Mouse (Mus musculus): ENCODE results near the gene Gnmt. TPM values are rescaled to one million over a fixed set of nuclear protein-coding genes. Genes with fewer than 3 reads are reported as not detected.
A peak's percentile ranks its signal among the peaks of the same experiment; 100 is the strongest.

Gene Gnmt
- total RNA-seq, 1 experiment from 2014 or later: not detected

- no peak for ATAC-seq (replicated peaks in 1 of 2; ENCODE audit: insufficient read depth in 1 of 2, low FRiP score in 2 of 2, low TSS enrichment in 1 of 2, low read depth in 1 of 2, poor library complexity in 2 of 2, severe bottlenecking in 2 of 2)
Measured at GRCm38 (mm10) chr17:46749282-46749681, 20.3 kb upstream of the Gnmt start.

GRCm38 (mm10) chr17:46747806-46748205, 18.8 kb upstream of the Gnmt start:
- no peak for ATAC-seq (replicated peaks in 1 of 2; ENCODE audit: insufficient read depth in 1 of 2, low FRiP score in 2 of 2, low TSS enrichment in 1 of 2, low read depth in 1 of 2, poor library complexity in 2 of 2, severe bottlenecking in 2 of 2)

GRCm38 (mm10) chr17:46747234-46747633, 18.3 kb upstream of the Gnmt start:
- ATAC-seq (replicated peaks in 1 of 2; ENCODE audit: insufficient read depth in 1 of 2, low FRiP score in 2 of 2, low TSS enrichment in 1 of 2, low read depth in 1 of 2, poor library complexity in 2 of 2, severe bottlenecking in 2 of 2): no peak

- no peak for ATAC-seq (replicated peaks in 1 of 2; ENCODE audit: insufficient read depth in 1 of 2, low FRiP score in 2 of 2, low TSS enrichment in 1 of 2, low read depth in 1 of 2, poor library complexity in 2 of 2, severe bottlenecking in 2 of 2)
Measured at GRCm38 (mm10) chr17:46745506-46745905, 16.5 kb upstream of the Gnmt start.

GRCm38 (mm10) chr17:46742986-46743385, 14.0 kb upstream of the Gnmt start:
- no peak for ATAC-seq (replicated peaks in 1 of 2; ENCODE audit: insufficient read depth in 1 of 2, low FRiP score in 2 of 2, low TSS enrichment in 1 of 2, low read depth in 1 of 2, poor library complexity in 2 of 2, severe bottlenecking in 2 of 2)

GRCm38 (mm10) chr17:46741305-46741704, 12.3 kb upstream of the Gnmt start:
- no peak for ATAC-seq (replicated peaks in 1 of 2; ENCODE audit: insufficient read depth in 1 of 2, low FRiP score in 2 of 2, low TSS enrichment in 1 of 2, low read depth in 1 of 2, poor library complexity in 2 of 2, severe bottlenecking in 2 of 2)

GRCm38 (mm10) chr17:46736160-46736559, 7.2 kb upstream of the Gnmt start:
- ATAC-seq (replicated peaks in 1 of 2; ENCODE audit: insufficient read depth in 1 of 2, low FRiP score in 2 of 2, low TSS enrichment in 1 of 2, low read depth in 1 of 2, poor library complexity in 2 of 2, severe bottlenecking in 2 of 2): peak in 1 of 2 experiments; percentile 58; a peak in 2 of 4 replicates

GRCm38 (mm10) chr17:46735287-46735686, 6.3 kb upstream of the Gnmt start:
- no peak for ATAC-seq (replicated peaks in 1 of 2; ENCODE audit: insufficient read depth in 1 of 2, low FRiP score in 2 of 2, low TSS enrichment in 1 of 2, low read depth in 1 of 2, poor library complexity in 2 of 2, severe bottlenecking in 2 of 2)

- no peak for ATAC-seq (replicated peaks in 1 of 2; ENCODE audit: insufficient read depth in 1 of 2, low FRiP score in 2 of 2, low TSS enrichment in 1 of 2, low read depth in 1 of 2, poor library complexity in 2 of 2, severe bottlenecking in 2 of 2)
Measured at GRCm38 (mm10) chr17:46734055-46734454, 5.1 kb upstream of the Gnmt start.

GRCm38 (mm10) chr17:46728496-46728895, 472 bp downstream of the Gnmt start:
- no peak for ATAC-seq (replicated peaks in 1 of 2; ENCODE audit: insufficient read depth in 1 of 2, low FRiP score in 2 of 2, low TSS enrichment in 1 of 2, low read depth in 1 of 2, poor library complexity in 2 of 2, severe bottlenecking in 2 of 2)

- ATAC-seq (replicated peaks in 1 of 2; ENCODE audit: insufficient read depth in 1 of 2, low FRiP score in 2 of 2, low TSS enrichment in 1 of 2, low read depth in 1 of 2, poor library complexity in 2 of 2, severe bottlenecking in 2 of 2): no peak
Measured at GRCm38 (mm10) chr17:46728021-46728420, 947 bp downstream of the Gnmt start.

GRCm38 (mm10) chr17:46727271-46727670, 1.7 kb downstream of the Gnmt start:
- ATAC-seq (replicated peaks in 1 of 2; ENCODE audit: insufficient read depth in 1 of 2, low FRiP score in 2 of 2, low TSS enrichment in 1 of 2, low read depth in 1 of 2, poor library complexity in 2 of 2, severe bottlenecking in 2 of 2): no peak

- no peak for ATAC-seq (replicated peaks in 1 of 2; ENCODE audit: insufficient read depth in 1 of 2, low FRiP score in 2 of 2, low TSS enrichment in 1 of 2, low read depth in 1 of 2, poor library complexity in 2 of 2, severe bottlenecking in 2 of 2)
Measured at GRCm38 (mm10) chr17:46725731-46726645, 3.0 kb downstream of the Gnmt start.

GRCm38 (mm10) chr17:46725273-46725672, 3.7 kb downstream of the Gnmt start:
- ATAC-seq (replicated peaks in 1 of 2; ENCODE audit: insufficient read depth in 1 of 2, low FRiP score in 2 of 2, low TSS enrichment in 1 of 2, low read depth in 1 of 2, poor library complexity in 2 of 2, severe bottlenecking in 2 of 2): peak; percentile 52 to 60

GRCm38 (mm10) chr17:46724477-46725084, 4.4 kb downstream of the Gnmt start:
- ATAC-seq (replicated peaks in 1 of 2; ENCODE audit: insufficient read depth in 1 of 2, low FRiP score in 2 of 2, low TSS enrichment in 1 of 2, low read depth in 1 of 2, poor library complexity in 2 of 2, severe bottlenecking in 2 of 2): no peak

GRCm38 (mm10) chr17:46721077-46721476, 7.9 kb downstream of the Gnmt start:
- no peak for ATAC-seq (replicated peaks in 1 of 2; ENCODE audit: insufficient read depth in 1 of 2, low FRiP score in 2 of 2, low TSS enrichment in 1 of 2, low read depth in 1 of 2, poor library complexity in 2 of 2, severe bottlenecking in 2 of 2)

- no peak for ATAC-seq (replicated peaks in 1 of 2; ENCODE audit: insufficient read depth in 1 of 2, low FRiP score in 2 of 2, low TSS enrichment in 1 of 2, low read depth in 1 of 2, poor library complexity in 2 of 2, severe bottlenecking in 2 of 2)
Measured at GRCm38 (mm10) chr17:46714756-46715481, 14.0 kb downstream of the Gnmt start.

GRCm38 (mm10) chr17:46713849-46714248, 15.1 kb downstream of the Gnmt start:
- no peak for ATAC-seq (replicated peaks in 1 of 2; ENCODE audit: insufficient read depth in 1 of 2, low FRiP score in 2 of 2, low TSS enrichment in 1 of 2, low read depth in 1 of 2, poor library complexity in 2 of 2, severe bottlenecking in 2 of 2)

Data from hematopoietic stem cell, adult 5-6 weeks (primary cell).